Mouse (Mus musculus) neural tube, embryonic 12.5 days (tissue): ENCODE results near the gene Psmd2. TPM values are rescaled to one million over a fixed set of nuclear protein-coding genes. Genes with fewer than 3 reads are reported as not detected.

ENCODE experiments used
- ATAC-seq: fragments of 200-750 bp; cut with Nextera tagmentation; 2 replicates; pipeline ENCODE4 v1.8.0; 2017; ENCODE audit warnings: low read depth, mild to moderate bottlenecking, moderate TSS enrichment, moderate library complexity; ENCODE audit not compliant: low FRiP score
- H3K27ac ChIP-seq: fragments of 300-500 bp; sonication (generic); 2 replicates; pipeline ENCODE4 v1.5.1; 2016
- H3K27me3 ChIP-seq: fragments of 300-500 bp; sonication (generic); replicated peaks from 2 replicates; pipeline ENCODE4 v1.6.1; 2016; ENCODE audit warnings: mild to moderate bottlenecking
- H3K36me3 ChIP-seq: fragments of 300-500 bp; sonication (generic); 2 replicates; pipeline ENCODE4 v1.6.1; 2016; ENCODE audit warnings: mild to moderate bottlenecking
- H3K4me1 ChIP-seq: fragments of 300-500 bp; sonication (generic); 2 replicates; pipeline ENCODE4 v1.6.1; 2016
- H3K4me2 ChIP-seq: fragments of 300-500 bp; sonication (generic); replicated peaks from 2 replicates; pipeline ENCODE4 v1.6.1; 2016; ENCODE audit warnings: mild to moderate bottlenecking
- H3K4me3 ChIP-seq: fragments of 300-500 bp; sonication (generic); 2 replicates; pipeline ENCODE4 v1.5.1; 2016
- H3K9ac ChIP-seq: fragments of 300-500 bp; sonication (generic); 2 replicates; pipeline ENCODE4 v1.6.1; 2016; ENCODE audit warnings: mild to moderate bottlenecking
- H3K9me3 ChIP-seq: fragments of 300-500 bp; sonication (generic); 2 replicates; pipeline ENCODE4 v1.6.1; 2016; ENCODE audit warnings: mild to moderate bottlenecking
- WGBS: fragments of 180-500 bp; shearing (Covaris S2); methylation state at CpG from one replicate; pipeline ENCODE4 v1.1.7; 2016; 5-methylcytosine and 5-hydroxymethylcytosine counted together
- polyA plus RNA-seq: library from polyadenylated mRNA; unstranded; fragments of >200 nt; fragmentation: Nextera tagmentation; extraction: Ambion mirVana; gene quantifications from 2 replicates; pipeline ENCODE4 v1.2.1, GENCODE M21; 2016

Psmd2 gene
- polyA plus RNA-seq, 1 experiment from 2014 or later, result 412 TPM

GRCm38 (mm10) chr16:20671886-20672285 lies 20.4 kb downstream of the Psmd2 start:
- no peak overlapping the region for H3K9ac ChIP-seq
- H3K9me3 ChIP-seq, result no peaks in the 10 kb centered on the region
- no peak for ATAC-seq
- H3K4me1 ChIP-seq, result peaks cover 15% of the 10 kb centered on the region
- peaks cover 16% of the 10 kb centered on the region for H3K36me3 ChIP-seq
- WGBS, result 28% methylated on average over 6 of the region's 6 CpGs
- peak overlapping the region; percentile 98; the same call in 1 of the 2 replicates for H3K4me3 ChIP-seq
- no peaks in the 10 kb centered on the region for H3K27me3 ChIP-seq
- peak overlapping the region; percentile 99 for H3K4me2 ChIP-seq
- no peak overlapping the region for H3K27ac ChIP-seq

- peak overlapping the region; percentile 99 for H3K4me2 ChIP-seq
- peak; percentile 94 for ATAC-seq
- peak overlapping the region; percentile 98 for H3K4me3 ChIP-seq
- H3K36me3 ChIP-seq, result peaks cover 22% of the 10 kb centered on the region
- no peaks in the 10 kb centered on the region for H3K9me3 ChIP-seq
- H3K4me1 ChIP-seq, result peaks cover 15% of the 10 kb centered on the region
- no peaks in the 10 kb centered on the region for H3K27me3 ChIP-seq
- H3K9ac ChIP-seq, result peak overlapping the region; percentile 97
- peak overlapping the region; percentile 83 for H3K27ac ChIP-seq
- 1% methylated on average over 38 of the region's 38 CpGs for WGBS
Measured at GRCm38 (mm10) chr16:20672500-20672902, 21.0 kb downstream of the Psmd2 start.

DNA sequence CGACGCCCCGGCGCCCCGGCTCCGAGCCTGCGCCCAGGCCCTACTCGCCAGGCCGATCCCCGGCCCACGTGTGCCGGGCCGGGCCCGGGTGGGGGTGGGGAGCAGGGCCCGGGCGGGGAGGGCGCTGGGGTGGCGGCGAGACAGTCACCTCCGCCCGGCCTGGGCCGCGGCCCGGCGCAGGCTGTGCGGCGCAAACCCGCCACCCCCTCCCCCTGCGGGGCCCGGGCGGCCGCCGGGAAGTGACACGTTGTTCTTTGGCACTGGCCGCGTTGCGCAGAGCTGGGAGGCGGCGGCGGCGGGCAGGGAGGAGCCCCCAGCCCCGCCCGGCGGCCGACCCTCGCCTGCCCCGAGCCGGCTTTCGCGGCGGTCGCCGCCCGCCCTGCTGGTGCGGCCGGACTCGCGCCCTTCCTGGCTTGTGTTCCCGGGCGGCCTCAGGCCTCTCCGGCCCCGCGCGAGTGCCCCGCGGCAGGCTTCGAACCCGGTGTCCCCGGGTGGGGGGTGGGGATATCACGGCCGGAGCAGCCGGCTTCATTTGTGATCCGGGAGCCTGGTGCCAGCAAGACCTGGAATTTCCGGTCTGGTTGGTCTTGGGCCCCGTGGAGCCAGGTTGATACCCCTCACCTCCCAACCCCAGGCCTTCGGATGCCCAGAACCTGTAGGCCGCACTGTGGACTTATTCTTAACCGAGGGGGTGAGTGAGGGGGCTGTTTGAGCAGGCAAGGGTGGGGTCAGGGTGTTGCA lies 21.7 kb downstream of the Psmd2 start:
- Histone ChIP-seq H3K4me1 (peaks cover 15% of the 10 kb centered on the region), H3K36me3 (peaks cover 28% of the 10 kb centered on the region), H3K27ac (peak overlapping the region; percentile 83), H3K9ac (peak overlapping the region; percentile 97), H3K4me2 (peak overlapping the region; percentile 99), H3K4me3 (peak overlapping the region; percentile 98), H3K27me3 (no peaks in the 10 kb centered on the region), H3K9me3 (no peaks in the 10 kb centered on the region)
- ATAC-seq, result peak; percentile 85
- WGBS, result under 1% methylated on average over 55 of the region's 78 CpGs

- peak overlapping the region; percentile 99 for H3K4me2 ChIP-seq
- H3K27ac ChIP-seq, result no peak overlapping the region
- H3K27me3 ChIP-seq, result no peaks in the 10 kb centered on the region
- ATAC-seq, result no peak
- H3K9me3 ChIP-seq, result no peaks in the 10 kb centered on the region
- WGBS, result 12% methylated on average over 14 of the region's 14 CpGs
- H3K9ac ChIP-seq, result peak overlapping the region; percentile 97
- H3K4me1 ChIP-seq, result peaks cover 15% of the 10 kb centered on the region
- H3K36me3 ChIP-seq, result peaks cover 35% of the 10 kb centered on the region
- peak overlapping the region; percentile 98 for H3K4me3 ChIP-seq
Measured at GRCm38 (mm10) chr16:20673706-20674303, 22.4 kb downstream of the Psmd2 start.

DNA sequence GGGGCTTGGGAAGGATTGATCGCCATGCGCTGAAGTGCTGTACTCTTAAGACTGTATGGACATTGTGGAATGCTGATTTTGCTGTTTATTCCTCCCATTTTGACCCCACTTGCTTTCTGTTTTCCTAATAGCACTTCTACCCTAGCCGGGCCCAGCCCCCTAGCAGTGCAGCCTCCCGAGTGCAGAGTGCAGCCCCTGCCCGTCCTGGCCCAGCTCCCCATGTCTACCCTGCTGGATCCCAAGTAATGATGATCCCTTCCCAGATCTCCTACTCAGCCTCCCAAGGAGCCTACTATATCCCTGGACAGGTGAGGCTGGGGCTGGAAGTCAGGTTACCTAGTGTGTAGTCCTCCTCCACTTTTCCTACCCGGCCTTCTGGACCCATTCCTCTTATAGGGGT lies 23.8 kb downstream of the Psmd2 start:
- no peak overlapping the region for H3K27ac ChIP-seq
- H3K27me3 ChIP-seq, result no peaks in the 10 kb centered on the region
- H3K9me3 ChIP-seq, result no peaks in the 10 kb centered on the region
- 0 out of 2 replicates have a peak overlapping the region, but pooled peaks have one; percentile 99 for H3K4me2 ChIP-seq
- WGBS, result 92% methylated on average over 6 of the region's 6 CpGs
- peaks cover 49% of the 10 kb centered on the region for H3K36me3 ChIP-seq
- no peak overlapping the region for H3K4me3 ChIP-seq
- H3K4me1 ChIP-seq, result peaks cover 15% of the 10 kb centered on the region
- no peak overlapping the region for H3K9ac ChIP-seq
- ATAC-seq, result no peak

DNA sequence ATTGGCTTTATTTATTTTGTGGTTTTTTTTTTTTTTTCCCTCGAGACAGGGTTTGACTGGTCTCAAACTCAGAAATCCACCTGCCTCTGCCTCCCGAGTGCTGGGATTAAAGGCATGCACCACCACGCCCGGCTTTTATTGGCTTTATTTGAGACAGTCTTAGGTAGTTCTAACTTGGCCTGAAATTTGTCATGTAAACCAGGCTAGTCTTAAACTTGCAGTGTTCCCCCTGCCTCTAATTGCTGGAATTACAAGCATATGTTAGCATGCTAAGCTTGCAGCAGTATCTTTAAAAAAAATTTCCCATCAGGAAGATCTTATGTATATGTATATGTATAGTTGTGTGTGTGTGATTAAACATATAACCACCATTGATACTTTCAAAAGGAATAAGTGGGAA lies 25.2 kb downstream of the Psmd2 start:
- H3K9ac ChIP-seq, result no peak overlapping the region
- no peak overlapping the region for H3K4me3 ChIP-seq
- no peak for ATAC-seq
- H3K36me3 ChIP-seq, result peaks cover 64% of the 10 kb centered on the region
- peaks cover 15% of the 10 kb centered on the region for H3K4me1 ChIP-seq
- H3K27ac ChIP-seq, result no peak overlapping the region
- H3K27me3 ChIP-seq, result no peaks in the 10 kb centered on the region
- H3K9me3 ChIP-seq, result no peaks in the 10 kb centered on the region
- 85% methylated on average over 4 of the region's 4 CpGs for WGBS
- H3K4me2 ChIP-seq, result no peak overlapping the region

DNA sequence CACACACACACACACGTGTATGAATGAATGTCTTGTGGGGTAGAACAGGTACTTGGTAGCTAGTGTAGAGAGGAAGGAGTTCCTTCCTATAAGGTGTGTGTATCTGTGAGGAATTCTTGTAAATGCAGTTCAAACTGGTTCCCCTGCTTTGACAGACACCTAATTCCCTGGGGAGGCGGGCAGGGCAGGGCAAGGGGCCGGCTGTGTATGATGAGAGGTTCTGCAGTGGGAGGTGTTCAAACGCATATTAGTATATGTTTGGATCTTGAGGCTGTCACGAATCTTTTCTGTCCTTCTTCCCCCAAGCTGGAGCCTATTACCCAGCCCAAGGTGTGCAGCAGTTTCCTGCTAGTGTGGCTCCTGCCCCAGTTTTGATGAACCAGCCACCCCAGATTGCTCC lies 25.9 kb downstream of the Psmd2 start:
- no peaks in the 10 kb centered on the region for H3K9me3 ChIP-seq
- H3K9ac ChIP-seq, result no peak overlapping the region
- H3K4me3 ChIP-seq, result no peak overlapping the region
- ATAC-seq, result no peak
- H3K4me2 ChIP-seq, result no peak overlapping the region
- peaks cover 15% of the 10 kb centered on the region for H3K4me1 ChIP-seq
- no peak overlapping the region for H3K27ac ChIP-seq
- H3K36me3 ChIP-seq, result peaks cover 71% of the 10 kb centered on the region
- H3K27me3 ChIP-seq, result no peaks in the 10 kb centered on the region
- 89% methylated on average over 5 of the region's 5 CpGs for whole genome bisulfite sequencing

DNA sequence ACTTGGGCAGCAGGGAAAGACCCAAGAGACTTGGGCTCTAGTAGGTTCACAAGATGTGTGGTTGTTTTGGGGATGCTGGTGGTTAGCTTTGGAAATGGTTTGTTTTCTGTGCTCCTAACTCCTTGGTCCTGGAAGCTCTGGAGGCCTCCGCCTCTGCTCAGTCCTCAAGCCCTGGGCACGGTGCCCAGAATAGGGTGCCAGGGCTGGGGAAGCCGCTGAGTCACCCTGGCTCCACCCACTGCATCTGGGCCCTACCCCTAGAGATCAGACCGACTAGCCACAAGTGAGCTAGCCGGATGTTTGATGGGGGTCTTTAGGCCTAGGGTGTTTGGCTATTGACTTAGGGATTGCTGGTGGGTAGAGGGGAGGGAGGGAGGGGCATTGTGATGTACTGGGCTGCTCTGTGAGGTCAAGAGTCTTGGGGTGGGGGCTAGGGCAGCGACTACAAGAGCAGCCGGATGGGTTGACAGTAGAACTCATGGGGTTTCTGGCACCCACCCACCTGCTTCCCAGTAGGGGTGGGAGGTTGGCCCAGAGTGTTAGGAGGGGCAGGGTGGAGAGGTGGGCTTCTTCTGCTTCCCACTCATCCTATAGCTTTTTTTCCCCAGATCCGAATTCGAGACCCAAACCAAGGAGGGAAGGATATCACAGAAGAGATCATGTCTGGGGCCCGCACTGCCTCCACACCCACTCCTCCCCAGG lies 26.7 kb downstream of the Psmd2 start:
- Histone ChIP-seq H3K4me1 (peaks cover 15% of the 10 kb centered on the region), H3K27me3 (no peaks in the 10 kb centered on the region), H3K4me3 (no peak overlapping the region), H3K36me3 (peaks cover 78% of the 10 kb centered on the region), H3K27ac (no peak overlapping the region), H3K9me3 (no peaks in the 10 kb centered on the region), H3K9ac (no peak overlapping the region), H3K4me2 (no peak overlapping the region)
- ATAC-seq, result no peak
- 87% methylated on average over 10 of the region's 10 CpGs for WGBS

DNA sequence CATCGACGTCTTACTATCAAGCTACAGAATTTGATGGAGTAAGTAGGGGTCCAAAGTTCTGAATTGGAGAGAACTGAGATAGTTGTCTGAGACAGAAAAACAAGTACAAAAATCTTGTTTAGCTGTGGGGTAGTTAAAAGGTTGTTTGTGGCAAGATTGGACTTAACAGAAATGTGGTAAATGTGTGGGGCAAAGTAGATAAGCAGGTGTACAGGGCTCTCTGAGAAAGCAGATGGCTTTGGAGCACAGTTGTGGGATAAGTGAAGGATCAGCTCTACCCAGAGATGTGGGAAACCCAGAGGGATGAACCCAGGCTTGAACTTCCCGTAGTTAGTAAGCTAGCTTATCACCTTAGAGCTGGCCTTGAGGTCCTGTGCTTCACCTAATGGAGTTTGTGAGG lies 39.3 kb downstream of the Psmd2 start:
- Histone ChIP-seq H3K9me3 (no peaks in the 10 kb centered on the region), H3K9ac (no peak overlapping the region), H3K4me2 (no peak overlapping the region), H3K36me3 (peaks cover 61% of the 10 kb centered on the region), H3K4me1 (peaks cover 35% of the 10 kb centered on the region), H3K4me3 (no peak overlapping the region), H3K27me3 (no peaks in the 10 kb centered on the region), H3K27ac (no peak overlapping the region)
- WGBS, result 92% methylated on average over 3 of the region's 3 CpGs
- no peak for ATAC-seq

GRCm38 (mm10) chr16:20691617-20692016 lies 40.2 kb downstream of the Psmd2 start:
- Histone ChIP-seq H3K9ac (no peak overlapping the region), H3K9me3 (no peaks in the 10 kb centered on the region), H3K4me1 (peaks cover 42% of the 10 kb centered on the region), H3K36me3 (peaks cover 53% of the 10 kb centered on the region), H3K27me3 (no peaks in the 10 kb centered on the region), H3K4me2 (no peak overlapping the region), H3K27ac (peak overlapping the region; percentile 43; the same call in 1 of the 2 replicates), H3K4me3 (no peak overlapping the region)
- WGBS, result 54% methylated on average over 1 of the region's 1 CpGs
- ATAC-seq, result no peak

DNA sequence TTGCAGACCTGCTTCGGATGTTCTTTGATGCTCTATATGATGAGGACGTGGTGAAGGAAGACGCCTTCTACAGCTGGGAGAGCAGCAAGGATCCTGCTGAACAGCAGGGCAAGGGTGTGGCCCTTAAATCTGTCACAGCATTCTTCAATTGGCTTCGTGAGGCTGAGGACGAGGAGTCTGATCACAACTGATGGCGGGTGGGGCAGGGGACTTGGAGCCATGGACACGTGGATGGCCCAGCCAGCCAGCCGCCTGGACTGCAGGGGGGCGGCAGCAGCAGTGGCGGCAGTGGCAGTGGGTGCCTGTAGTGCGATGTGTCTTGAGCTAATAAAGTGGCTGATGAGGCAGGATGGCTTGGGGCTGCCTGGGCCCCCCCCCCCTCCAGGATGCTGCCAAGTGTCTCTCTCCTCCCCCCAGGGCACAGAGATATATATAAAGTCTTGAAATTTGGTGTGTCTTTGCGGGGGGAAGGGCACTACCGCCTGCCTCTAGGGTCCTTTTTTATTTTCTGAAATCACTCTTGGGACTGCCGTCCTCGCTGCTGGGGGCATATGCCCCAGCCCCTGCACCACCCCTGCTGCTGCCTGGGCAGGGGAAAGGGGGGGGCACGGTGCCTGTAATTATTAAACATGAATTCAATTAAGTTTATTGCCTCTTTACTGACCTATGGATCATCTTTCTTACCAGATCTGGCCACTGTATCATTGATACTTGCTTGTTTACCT lies 41.0 kb downstream of the Psmd2 start:
- H3K36me3 ChIP-seq, result peaks cover 45% of the 10 kb centered on the region
- no peak overlapping the region for H3K9ac ChIP-seq
- peaks cover 43% of the 10 kb centered on the region for H3K4me1 ChIP-seq
- H3K4me3 ChIP-seq, result no peak overlapping the region
- H3K9me3 ChIP-seq, result no peaks in the 10 kb centered on the region
- H3K4me2 ChIP-seq, result peak overlapping the region; percentile 80
- WGBS, result 29% methylated on average over 16 of the region's 16 CpGs
- no peaks in the 10 kb centered on the region for H3K27me3 ChIP-seq
- H3K27ac ChIP-seq, result peak overlapping the region; percentile 43; the same call in 1 of the 2 replicates
- no peak for ATAC-seq
